Mouse (Mus musculus): ENCODE results near the gene P4ha2. TPM values are rescaled to one million over a fixed set of nuclear protein-coding genes. Genes with fewer than 3 reads are reported as not detected.

P4ha2 gene
- polyA plus RNA-seq, 1 experiment from 2014 or later: 18.2 TPM

DNA sequence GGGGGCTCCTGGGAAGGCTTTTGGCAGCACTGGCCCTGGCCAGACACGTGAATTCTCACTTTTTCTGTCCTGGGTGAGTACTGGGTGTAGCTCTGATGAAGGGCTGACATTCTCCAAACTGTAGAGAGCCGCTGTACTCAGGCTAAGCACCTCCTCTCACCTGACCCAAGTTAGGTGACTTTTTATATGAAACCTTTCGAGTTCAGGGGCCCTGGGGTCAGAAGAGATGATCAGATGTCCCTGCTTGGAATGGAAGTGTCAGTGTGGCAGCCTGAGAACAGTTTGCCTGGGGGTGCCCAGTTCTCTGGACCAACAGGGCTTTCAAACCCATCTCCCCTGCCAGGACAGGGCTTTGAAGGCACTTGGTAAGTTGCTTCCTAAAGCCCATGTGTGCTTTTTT is 8.2 kb downstream of the P4ha2 start:
- DNase-seq (ENCODE audit: low spot score): no peak
- 67% methylated on average over 3 of the region's 3 CpGs for WGBS
- no peak overlapping the region for H3K4me3 ChIP-seq (ENCODE audit: low read depth, low read length)
- no peaks in the 10 kb centered on the region for H3K4me1 ChIP-seq (replicated peaks; ENCODE audit: control insufficient read depth, insufficient read depth, low read length)
- ATAC-seq (ENCODE audit: low FRiP score): no peak
- H3K27me3 ChIP-seq (ENCODE audit: control insufficient read depth, insufficient read depth, low read length): no peaks in the 10 kb centered on the region
- no peak overlapping the region for H3K4me2 ChIP-seq (replicated peaks; ENCODE audit: low read depth, low read length)
- no peaks in the 10 kb centered on the region for H3K9me3 ChIP-seq (ENCODE audit: control insufficient read depth, low read length)
- no peak overlapping the region for H3K27ac ChIP-seq (ENCODE audit: low read depth, low read length)
- H3K9ac ChIP-seq (ENCODE audit: low read depth, low read length): no peak overlapping the region
- H3K36me3 ChIP-seq (ENCODE audit: control insufficient read depth, insufficient read depth, low read length): no peaks in the 10 kb centered on the region

- Histone ChIP-seq H3K36me3 (ENCODE audit: control insufficient read depth, insufficient read depth, low read length) (no peaks in the 10 kb centered on the region), H3K4me2 (replicated peaks; ENCODE audit: low read depth, low read length) (no peak overlapping the region), H3K4me3 (ENCODE audit: low read depth, low read length) (no peak overlapping the region), H3K27ac (ENCODE audit: low read depth, low read length) (no peak overlapping the region), H3K9ac (ENCODE audit: low read depth, low read length) (no peak overlapping the region), H3K9me3 (ENCODE audit: control insufficient read depth, low read length) (no peaks in the 10 kb centered on the region), H3K27me3 (ENCODE audit: control insufficient read depth, insufficient read depth, low read length) (no peaks in the 10 kb centered on the region), H3K4me1 (replicated peaks; ENCODE audit: control insufficient read depth, insufficient read depth, low read length) (no peaks in the 10 kb centered on the region)
- ATAC-seq (ENCODE audit: low FRiP score): no peak
- 89% methylated on average over 5 of the region's 5 CpGs for WGBS
- no peak for DNase-seq (ENCODE audit: low spot score)
These were observed 9.0 kb downstream of the P4ha2 start for GRCm38 (mm10) chr11:54108894-54109293.

- no peak overlapping the region for H3K4me2 ChIP-seq (replicated peaks; ENCODE audit: low read depth, low read length)
- no peak for ATAC-seq (ENCODE audit: low FRiP score)
- WGBS: 89% methylated on average over 7 of the region's 7 CpGs
These were observed 11.4 kb downstream of the P4ha2 start for GRCm38 (mm10) chr11:54111291-54111690.

DNA sequence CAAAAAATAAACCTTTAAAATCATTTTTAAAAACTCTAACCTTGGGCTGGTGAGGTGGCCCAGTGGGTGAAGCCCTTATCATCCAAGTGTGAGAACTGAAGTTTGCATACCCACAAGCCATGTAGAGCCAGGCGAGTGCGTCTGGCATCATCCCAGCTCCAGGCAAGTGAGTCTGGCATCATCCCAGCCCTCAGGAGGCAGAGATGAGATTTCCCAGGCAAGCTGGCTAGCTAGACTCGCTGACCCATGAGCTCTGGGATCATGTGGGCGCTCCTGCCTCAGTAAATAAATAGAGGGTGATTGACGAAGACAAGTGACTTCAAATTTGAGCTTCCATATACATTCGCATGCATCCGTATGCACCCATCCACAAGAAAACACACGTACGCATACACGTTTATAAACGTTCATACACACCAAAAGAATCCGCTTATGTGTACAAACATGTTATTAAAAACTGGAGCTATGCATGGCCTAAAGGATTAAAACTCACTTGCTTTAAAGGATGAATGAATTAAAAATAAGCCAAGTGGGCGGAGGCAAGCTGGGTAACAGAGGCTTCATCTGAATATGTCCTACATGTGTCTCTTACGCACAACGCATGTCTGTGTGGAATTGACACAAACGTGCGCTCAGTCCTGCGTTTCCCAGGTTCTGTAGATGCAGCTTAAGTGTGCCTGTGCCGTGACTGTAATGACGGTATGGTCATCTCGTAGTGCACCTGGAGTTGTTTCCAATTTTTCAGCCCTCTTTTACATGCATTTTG is 12.3 kb downstream of the P4ha2 start:
- H3K4me3 ChIP-seq (ENCODE audit: low read depth, low read length): no peak overlapping the region
- peak; percentile 18 for DNase-seq (ENCODE audit: low spot score)
- H3K36me3 ChIP-seq (ENCODE audit: control insufficient read depth, insufficient read depth, low read length): no peaks in the 10 kb centered on the region
- H3K27ac ChIP-seq (ENCODE audit: low read depth, low read length): no peak overlapping the region
- H3K9me3 ChIP-seq (ENCODE audit: control insufficient read depth, low read length): no peaks in the 10 kb centered on the region
- WGBS: 77% methylated on average over 21 of the region's 21 CpGs
- no peaks in the 10 kb centered on the region for H3K27me3 ChIP-seq (ENCODE audit: control insufficient read depth, insufficient read depth, low read length)
- peak; percentile 51; the same call in 1 of the 2 replicates for ATAC-seq (ENCODE audit: low FRiP score)
- no peaks in the 10 kb centered on the region for H3K4me1 ChIP-seq (replicated peaks; ENCODE audit: control insufficient read depth, insufficient read depth, low read length)
- H3K9ac ChIP-seq (ENCODE audit: low read depth, low read length): no peak overlapping the region
- H3K4me2 ChIP-seq (replicated peaks; ENCODE audit: low read depth, low read length): no peak overlapping the region

More at GRCm38 (mm10) chr11:54111291-54111690, 11.4 kb downstream of the P4ha2 start:
- H3K9ac ChIP-seq (ENCODE audit: low read depth, low read length): no peak overlapping the region
- H3K36me3 ChIP-seq (ENCODE audit: control insufficient read depth, insufficient read depth, low read length): no peaks in the 10 kb centered on the region
- DNase-seq (ENCODE audit: low spot score): no peak
- H3K4me3 ChIP-seq (ENCODE audit: low read depth, low read length): no peak overlapping the region
- no peaks in the 10 kb centered on the region for H3K4me1 ChIP-seq (replicated peaks; ENCODE audit: control insufficient read depth, insufficient read depth, low read length)
- no peaks in the 10 kb centered on the region for H3K9me3 ChIP-seq (ENCODE audit: control insufficient read depth, low read length)
- no peak overlapping the region for H3K27ac ChIP-seq (ENCODE audit: low read depth, low read length)
- H3K27me3 ChIP-seq (ENCODE audit: control insufficient read depth, insufficient read depth, low read length): no peaks in the 10 kb centered on the region

GRCm38 (mm10) chr11:54112920-54113319 is 13.0 kb downstream of the P4ha2 start:
- Histone ChIP-seq H3K4me3 (ENCODE audit: low read depth, low read length) (no peak overlapping the region), H3K27ac (ENCODE audit: low read depth, low read length) (peak overlapping the region; percentile 32; the same call in 1 of the 2 replicates), H3K4me1 (replicated peaks; ENCODE audit: control insufficient read depth, insufficient read depth, low read length) (no peaks in the 10 kb centered on the region), H3K36me3 (ENCODE audit: control insufficient read depth, insufficient read depth, low read length) (no peaks in the 10 kb centered on the region), H3K9ac (ENCODE audit: low read depth, low read length) (0 out of 2 replicates have a peak overlapping the region, but pooled peaks have one; percentile 34), H3K9me3 (ENCODE audit: control insufficient read depth, low read length) (no peaks in the 10 kb centered on the region), H3K4me2 (replicated peaks; ENCODE audit: low read depth, low read length) (0 out of 2 replicates have a peak overlapping the region, but pooled peaks have one; percentile 1), H3K27me3 (ENCODE audit: control insufficient read depth, insufficient read depth, low read length) (no peaks in the 10 kb centered on the region)
- ATAC-seq (ENCODE audit: low FRiP score) (peak; percentile 98), DNase-seq (ENCODE audit: low spot score) (peak; percentile 88)
- 1% methylated on average over 10 of the region's 10 CpGs for whole genome bisulfite sequencing

GRCm38 (mm10) chr11:54113352-54113751 is 13.5 kb downstream of the P4ha2 start:
- Histone ChIP-seq H3K27me3 (ENCODE audit: control insufficient read depth, insufficient read depth, low read length) (no peaks in the 10 kb centered on the region), H3K4me2 (replicated peaks; ENCODE audit: low read depth, low read length) (0 out of 2 replicates have a peak overlapping the region, but pooled peaks have one; percentile 1), H3K4me3 (ENCODE audit: low read depth, low read length) (no peak overlapping the region), H3K4me1 (replicated peaks; ENCODE audit: control insufficient read depth, insufficient read depth, low read length) (no peaks in the 10 kb centered on the region), H3K36me3 (ENCODE audit: control insufficient read depth, insufficient read depth, low read length) (no peaks in the 10 kb centered on the region), H3K9ac (ENCODE audit: low read depth, low read length) (0 out of 2 replicates have a peak overlapping the region, but pooled peaks have one; percentile 34), H3K9me3 (ENCODE audit: control insufficient read depth, low read length) (no peaks in the 10 kb centered on the region), H3K27ac (ENCODE audit: low read depth, low read length) (peak overlapping the region; percentile 32)
- WGBS: 57% methylated on average over 4 of the region's 4 CpGs
- no peak for DNase-seq (ENCODE audit: low spot score)
- no peak for ATAC-seq (ENCODE audit: low FRiP score)

DNA sequence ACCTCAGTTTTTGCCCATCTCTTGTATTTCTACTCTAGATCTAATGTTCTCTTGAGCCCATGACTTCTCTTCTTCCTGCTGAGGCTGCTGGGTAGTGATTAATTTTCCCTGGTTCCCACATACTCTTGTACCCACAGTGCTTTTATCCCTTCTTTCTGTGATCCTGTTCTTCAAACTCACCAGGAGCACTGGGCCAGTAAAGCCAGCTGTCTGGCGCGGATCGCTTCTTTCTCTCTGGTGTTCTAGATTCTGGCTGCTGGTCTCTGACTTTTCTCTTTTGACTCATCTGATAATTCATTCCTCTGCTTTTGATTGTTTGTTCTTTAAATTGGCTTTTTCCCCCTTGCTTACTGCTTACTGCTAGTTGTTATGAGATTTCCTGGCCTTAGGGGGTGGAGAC is 14.9 kb downstream of the P4ha2 start:
- DNase-seq (ENCODE audit: low spot score) (no peak), ATAC-seq (ENCODE audit: low FRiP score) (no peak)
- H3K27ac ChIP-seq (ENCODE audit: low read depth, low read length): no peak overlapping the region
- no peaks in the 10 kb centered on the region for H3K4me1 ChIP-seq (replicated peaks; ENCODE audit: control insufficient read depth, insufficient read depth, low read length)
- no peak overlapping the region for H3K9ac ChIP-seq (ENCODE audit: low read depth, low read length)
- H3K4me2 ChIP-seq (replicated peaks; ENCODE audit: low read depth, low read length): no peak overlapping the region
- WGBS: 97% methylated on average over 3 of the region's 3 CpGs
- no peak overlapping the region for H3K4me3 ChIP-seq (ENCODE audit: low read depth, low read length)
- H3K27me3 ChIP-seq (ENCODE audit: control insufficient read depth, insufficient read depth, low read length): no peaks in the 10 kb centered on the region
- no peaks in the 10 kb centered on the region for H3K36me3 ChIP-seq (ENCODE audit: control insufficient read depth, insufficient read depth, low read length)
- no peaks in the 10 kb centered on the region for H3K9me3 ChIP-seq (ENCODE audit: control insufficient read depth, low read length)

- Histone ChIP-seq H3K4me2 (replicated peaks; ENCODE audit: low read depth, low read length) (no peak overlapping the region), H3K9me3 (ENCODE audit: control insufficient read depth, low read length) (no peaks in the 10 kb centered on the region), H3K27me3 (ENCODE audit: control insufficient read depth, insufficient read depth, low read length) (no peaks in the 10 kb centered on the region), H3K27ac (ENCODE audit: low read depth, low read length) (no peak overlapping the region), H3K4me3 (ENCODE audit: low read depth, low read length) (no peak overlapping the region), H3K36me3 (ENCODE audit: control insufficient read depth, insufficient read depth, low read length) (no peaks in the 10 kb centered on the region), H3K4me1 (replicated peaks; ENCODE audit: control insufficient read depth, insufficient read depth, low read length) (no peaks in the 10 kb centered on the region), H3K9ac (ENCODE audit: low read depth, low read length) (no peak overlapping the region)
- ATAC-seq (ENCODE audit: low FRiP score) (no peak), DNase-seq (ENCODE audit: low spot score) (no peak)
- 84% methylated on average over 8 of the region's 8 CpGs for WGBS
These were observed 15.4 kb downstream of the P4ha2 start for GRCm38 (mm10) chr11:54115301-54115700.

DNA sequence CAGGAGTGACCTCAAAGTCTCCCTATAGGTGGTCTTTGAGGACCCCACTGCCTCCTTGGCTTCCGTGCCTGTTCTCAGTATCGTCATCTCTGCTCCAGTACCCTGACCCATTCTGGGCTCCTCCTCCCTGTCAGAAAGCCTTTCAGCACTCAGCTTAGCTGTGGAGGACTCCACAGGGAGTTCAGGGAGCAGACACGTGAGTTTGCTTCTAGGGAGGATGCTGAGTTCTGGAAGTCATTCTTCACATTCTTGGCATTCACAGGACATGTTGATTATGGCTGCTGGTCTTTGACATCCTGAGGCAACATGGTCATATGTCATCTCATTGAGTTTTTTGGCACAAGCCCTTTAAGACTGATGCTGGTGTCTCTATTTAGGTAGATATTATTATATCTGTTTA is 16.0 kb downstream of the P4ha2 start:
- Histone ChIP-seq H3K27me3 (ENCODE audit: control insufficient read depth, insufficient read depth, low read length) (no peaks in the 10 kb centered on the region), H3K4me2 (replicated peaks; ENCODE audit: low read depth, low read length) (no peak overlapping the region), H3K9ac (ENCODE audit: low read depth, low read length) (no peak overlapping the region), H3K9me3 (ENCODE audit: control insufficient read depth, low read length) (no peaks in the 10 kb centered on the region), H3K27ac (ENCODE audit: low read depth, low read length) (no peak overlapping the region), H3K4me1 (replicated peaks; ENCODE audit: control insufficient read depth, insufficient read depth, low read length) (no peaks in the 10 kb centered on the region), H3K36me3 (ENCODE audit: control insufficient read depth, insufficient read depth, low read length) (no peaks in the 10 kb centered on the region), H3K4me3 (ENCODE audit: low read depth, low read length) (no peak overlapping the region)
- 40% methylated on average over 3 of the region's 3 CpGs for WGBS
- ATAC-seq (ENCODE audit: low FRiP score): no peak
- DNase-seq (ENCODE audit: low spot score): no peak

Data from hindbrain, embryonic 11.5 days (tissue).